Mouse (Mus musculus): ENCODE data around the gene Pelo.

The Pelo gene

DNA sequence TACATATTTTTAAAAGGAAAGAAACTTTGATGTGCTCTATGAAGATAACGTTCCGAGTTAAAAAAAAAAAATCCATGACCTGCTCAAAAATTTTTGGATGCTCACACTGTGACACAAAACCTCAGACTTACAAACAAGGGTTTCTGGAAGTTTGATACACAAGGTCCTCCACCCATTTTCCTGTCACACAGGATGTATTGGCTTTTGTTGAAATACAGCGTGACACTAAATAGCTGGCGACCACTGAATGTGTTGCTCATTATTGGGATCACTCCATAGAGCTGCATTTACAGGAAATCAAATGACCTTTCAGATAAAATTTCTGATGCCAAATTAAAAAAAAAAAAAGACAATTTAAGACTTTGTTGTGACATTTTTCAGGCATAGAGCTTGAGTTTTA, 35.1 kb upstream of the Pelo start:
- H3K4me3 ChIP-seq (replicated peaks; ENCODE audit: low read length) = no peak overlapping the region
- TF ChIP-seq NANOG (IDR thresholded peaks at IDR 0.05; ENCODE audit: borderline replicate concordance, low read length) = no peak
- TF ChIP-seq POU5F1 (IDR thresholded peaks at IDR 0.05; ENCODE audit: borderline replicate concordance, low read length) = no peak
- peaks cover 10% of the 10 kb centered on the region for H3K27me3 ChIP-seq (ENCODE audit: insufficient read depth, low read length)
- no peaks in the 10 kb centered on the region for H3K9me3 ChIP-seq (ENCODE audit: low read length)
- no peaks in the 10 kb centered on the region for H3K36me3 ChIP-seq (ENCODE audit: insufficient read depth, low read length)
- no peaks in the 10 kb centered on the region for H3K4me1 ChIP-seq (replicated peaks; ENCODE audit: low read depth, low read length)

DNA sequence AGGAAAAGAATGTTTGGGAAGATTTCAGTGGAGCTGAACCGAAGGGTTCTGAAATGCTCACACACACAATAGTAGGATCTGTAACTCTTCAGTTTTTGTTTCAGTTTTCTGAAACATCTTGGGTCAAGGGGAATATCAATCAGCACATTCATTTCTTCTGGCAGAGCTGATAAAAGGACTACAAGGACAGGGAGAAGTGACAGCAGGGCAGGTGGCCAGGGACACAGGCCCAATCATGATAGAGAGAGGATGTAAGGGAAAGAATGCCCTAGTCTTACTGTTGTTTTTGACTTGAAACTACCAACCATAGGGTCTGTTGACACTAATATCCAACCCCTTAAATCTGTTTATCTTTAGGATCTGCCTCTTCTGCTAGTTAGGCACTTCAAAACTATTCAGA, 34.5 kb upstream of the Pelo start:
- TF ChIP-seq NANOG (IDR thresholded peaks at IDR 0.05; ENCODE audit: borderline replicate concordance, low read length) = no peak
- TF ChIP-seq CTCF (conservative IDR thresholded peaks at IDR 0.05; ENCODE audit: low read length) = no peak
- no peak for TF ChIP-seq POU5F1 (IDR thresholded peaks at IDR 0.05; ENCODE audit: borderline replicate concordance, low read length)
- no peaks in the 10 kb centered on the region for H3K4me1 ChIP-seq (replicated peaks; ENCODE audit: low read depth, low read length)
- H3K36me3 ChIP-seq (ENCODE audit: insufficient read depth, low read length) = no peaks in the 10 kb centered on the region
- H3K4me3 ChIP-seq (replicated peaks; ENCODE audit: low read length) = no peak overlapping the region
- peaks cover 13% of the 10 kb centered on the region for H3K27me3 ChIP-seq (ENCODE audit: insufficient read depth, low read length)
- H3K9me3 ChIP-seq (ENCODE audit: low read length) = no peaks in the 10 kb centered on the region

DNA sequence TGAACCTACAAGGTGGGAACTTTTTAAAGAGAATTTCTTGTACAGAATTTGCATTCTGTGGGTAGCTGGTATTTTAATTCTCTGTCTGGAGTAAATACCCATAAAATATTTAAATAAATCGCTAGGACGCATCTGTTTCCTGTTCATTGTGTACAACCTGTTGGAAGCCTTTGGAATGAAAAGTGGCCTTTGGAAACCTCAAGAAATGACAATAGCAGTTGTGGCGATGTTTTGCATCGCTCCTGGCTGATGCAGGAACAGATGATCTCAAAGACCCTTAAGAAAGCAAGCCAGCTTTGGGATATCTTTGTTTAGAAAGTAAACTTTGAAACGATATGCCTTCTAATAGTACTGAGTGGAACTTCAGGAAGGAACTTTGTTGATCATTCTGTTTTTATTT, 28.8 kb upstream of the Pelo start:
- H3K36me3 ChIP-seq (ENCODE audit: insufficient read depth, low read length) = no peaks in the 10 kb centered on the region
- no peaks in the 10 kb centered on the region for H3K9me3 ChIP-seq (ENCODE audit: low read length)
- no peak overlapping the region for H3K4me3 ChIP-seq (replicated peaks; ENCODE audit: low read length)
- H3K27me3 ChIP-seq (ENCODE audit: insufficient read depth, low read length) = peaks cover 13% of the 10 kb centered on the region
- TF ChIP-seq CTCF (conservative IDR thresholded peaks at IDR 0.05; ENCODE audit: low read length) = no peak
- no peak for TF ChIP-seq POU5F1 (IDR thresholded peaks at IDR 0.05; ENCODE audit: borderline replicate concordance, low read length)
- TF ChIP-seq NANOG (IDR thresholded peaks at IDR 0.05; ENCODE audit: borderline replicate concordance, low read length) = no peak; the same call in 1 of the 2 replicates
- peaks cover 22% of the 10 kb centered on the region for H3K4me1 ChIP-seq (replicated peaks; ENCODE audit: low read depth, low read length)

DNA sequence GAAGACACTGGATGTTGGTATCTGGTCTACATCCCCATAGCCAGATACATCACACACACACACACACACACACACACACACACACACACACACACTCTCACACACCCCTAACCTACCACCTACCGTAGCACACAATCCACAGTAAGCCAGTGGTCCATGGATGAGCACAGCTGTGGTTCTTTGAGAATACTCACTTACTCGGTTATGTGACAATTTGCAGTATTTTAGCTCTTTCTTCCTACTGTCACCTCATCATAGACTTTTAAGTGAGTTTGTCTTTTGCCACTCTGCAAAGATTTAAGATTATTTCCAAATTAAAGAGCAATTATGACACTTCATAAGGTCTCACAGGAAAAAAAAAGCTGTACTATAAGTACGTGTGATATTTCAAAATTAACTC, 28.2 kb upstream of the Pelo start:
- no peak overlapping the region for H3K4me3 ChIP-seq (replicated peaks; ENCODE audit: low read length)
- no peaks in the 10 kb centered on the region for H3K9me3 ChIP-seq (ENCODE audit: low read length)
- TF ChIP-seq POU5F1 (IDR thresholded peaks at IDR 0.05; ENCODE audit: borderline replicate concordance, low read length) = no peak
- TF ChIP-seq CTCF (conservative IDR thresholded peaks at IDR 0.05; ENCODE audit: low read length) = no peak
- TF ChIP-seq NANOG (IDR thresholded peaks at IDR 0.05; ENCODE audit: borderline replicate concordance, low read length) = no peak
- peaks cover 13% of the 10 kb centered on the region for H3K27me3 ChIP-seq (ENCODE audit: insufficient read depth, low read length)
- no peaks in the 10 kb centered on the region for H3K36me3 ChIP-seq (ENCODE audit: insufficient read depth, low read length)
- peaks cover 22% of the 10 kb centered on the region for H3K4me1 ChIP-seq (replicated peaks; ENCODE audit: low read depth, low read length)

DNA sequence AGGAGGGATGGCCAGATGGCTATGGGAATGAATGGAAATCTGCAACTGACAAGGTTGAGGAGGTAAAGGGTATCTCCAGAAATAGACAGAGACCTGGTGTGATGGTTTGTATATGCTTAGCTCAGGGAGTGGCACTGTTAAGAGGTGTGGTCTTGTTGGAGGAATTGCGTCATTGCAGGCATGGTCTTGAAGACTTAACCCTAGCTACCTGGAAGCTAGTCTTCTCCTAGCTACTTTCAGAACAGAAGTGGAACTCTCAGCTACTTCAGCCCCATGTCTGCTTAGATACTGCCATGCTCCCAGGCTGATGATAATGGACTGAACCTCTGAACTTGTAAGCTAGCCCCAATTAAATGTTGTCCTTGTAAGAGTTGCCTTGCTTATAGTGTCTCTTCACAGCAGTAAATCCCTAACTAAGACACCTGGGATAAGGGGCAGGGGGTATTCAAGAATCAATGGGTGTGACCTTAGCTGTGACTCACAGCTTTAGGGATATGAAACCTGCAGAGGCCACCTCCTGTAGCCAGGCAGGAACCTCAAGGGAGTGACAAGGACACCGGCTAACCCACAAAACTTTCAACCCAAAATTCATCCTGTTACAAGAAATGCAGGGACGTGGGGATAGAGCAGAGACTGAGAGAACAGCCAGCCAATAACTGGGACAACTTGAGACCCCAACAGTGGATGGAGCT, 27.1 kb upstream of the Pelo start:
- TF ChIP-seq NANOG (IDR thresholded peaks at IDR 0.05; ENCODE audit: borderline replicate concordance, low read length) (no peak), POU5F1 (IDR thresholded peaks at IDR 0.05; ENCODE audit: borderline replicate concordance, low read length) (no peak), CTCF (conservative IDR thresholded peaks at IDR 0.05; ENCODE audit: low read length) (no peak)
- Histone ChIP-seq H3K4me3 (replicated peaks; ENCODE audit: low read length) (no peak overlapping the region), H3K27me3 (ENCODE audit: insufficient read depth, low read length) (peaks cover 13% of the 10 kb centered on the region), H3K9me3 (ENCODE audit: low read length) (no peaks in the 10 kb centered on the region), H3K4me1 (replicated peaks; ENCODE audit: low read depth, low read length) (peaks cover 22% of the 10 kb centered on the region), H3K36me3 (ENCODE audit: insufficient read depth, low read length) (no peaks in the 10 kb centered on the region)

DNA sequence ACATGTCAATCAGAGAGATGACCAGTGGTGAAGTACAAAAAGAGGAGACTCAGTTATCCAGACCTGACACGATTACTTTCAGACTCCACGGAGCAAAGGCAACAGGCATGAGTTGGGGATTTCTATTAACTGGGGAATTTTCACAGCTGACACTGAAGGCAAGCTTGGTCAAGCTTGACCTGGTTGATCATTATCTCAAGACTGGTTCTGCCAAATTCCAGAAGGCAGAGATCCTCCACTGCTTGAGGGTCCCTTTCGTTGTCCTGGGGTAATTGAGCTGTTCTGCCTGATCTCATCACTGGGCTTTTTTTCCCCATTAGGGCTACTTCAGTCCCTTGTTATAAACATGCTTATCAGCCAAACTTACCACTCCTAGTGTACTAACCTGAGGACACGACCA, 19.6 kb upstream of the Pelo start:
- peaks cover 23% of the 10 kb centered on the region; the same call in 1 of the 2 replicates for H3K27me3 ChIP-seq (ENCODE audit: insufficient read depth, low read length)
- no peak overlapping the region for H3K4me3 ChIP-seq (replicated peaks; ENCODE audit: low read length)
- peaks cover 9% of the 10 kb centered on the region; the same call in 1 of the 2 replicates for H3K4me1 ChIP-seq (replicated peaks; ENCODE audit: low read depth, low read length)
- H3K9me3 ChIP-seq (ENCODE audit: low read length) = no peaks in the 10 kb centered on the region
- H3K36me3 ChIP-seq (ENCODE audit: insufficient read depth, low read length) = no peaks in the 10 kb centered on the region
- no peak for TF ChIP-seq NANOG (IDR thresholded peaks at IDR 0.05; ENCODE audit: borderline replicate concordance, low read length)
- no peak for TF ChIP-seq POU5F1 (IDR thresholded peaks at IDR 0.05; ENCODE audit: borderline replicate concordance, low read length)
- no peak for TF ChIP-seq CTCF (conservative IDR thresholded peaks at IDR 0.05; ENCODE audit: low read length)

GRCm38 (mm10) chr13:115107436-115107835, 17.4 kb upstream of the Pelo start:
- Histone ChIP-seq H3K4me1 (replicated peaks; ENCODE audit: low read depth, low read length) (peaks cover 12% of the 10 kb centered on the region; the same call in 1 of the 2 replicates), H3K36me3 (ENCODE audit: insufficient read depth, low read length) (no peaks in the 10 kb centered on the region), H3K27me3 (ENCODE audit: insufficient read depth, low read length) (peaks cover 33% of the 10 kb centered on the region), H3K4me3 (replicated peaks; ENCODE audit: low read length) (no peak overlapping the region), H3K9me3 (ENCODE audit: low read length) (peaks cover 15% of the 10 kb centered on the region)
- TF ChIP-seq NANOG (IDR thresholded peaks at IDR 0.05; ENCODE audit: borderline replicate concordance, low read length) = no peak
- no peak for TF ChIP-seq POU5F1 (IDR thresholded peaks at IDR 0.05; ENCODE audit: borderline replicate concordance, low read length)
- no peak for TF ChIP-seq CTCF (conservative IDR thresholded peaks at IDR 0.05; ENCODE audit: low read length)

GRCm38 (mm10) chr13:115106183-115106582, 16.2 kb upstream of the Pelo start:
- H3K36me3 ChIP-seq (ENCODE audit: insufficient read depth, low read length) = no peaks in the 10 kb centered on the region
- no peak overlapping the region for H3K4me3 ChIP-seq (replicated peaks; ENCODE audit: low read length)
- TF ChIP-seq NANOG (IDR thresholded peaks at IDR 0.05; ENCODE audit: borderline replicate concordance, low read length) (no peak), CTCF (conservative IDR thresholded peaks at IDR 0.05; ENCODE audit: low read length) (no peak), POU5F1 (IDR thresholded peaks at IDR 0.05; ENCODE audit: borderline replicate concordance, low read length) (no peak)
- peaks cover 43% of the 10 kb centered on the region for H3K27me3 ChIP-seq (ENCODE audit: insufficient read depth, low read length)
- H3K9me3 ChIP-seq (ENCODE audit: low read length) = peaks cover 15% of the 10 kb centered on the region
- peaks cover 14% of the 10 kb centered on the region; the same call in 1 of the 2 replicates for H3K4me1 ChIP-seq (replicated peaks; ENCODE audit: low read depth, low read length)

DNA sequence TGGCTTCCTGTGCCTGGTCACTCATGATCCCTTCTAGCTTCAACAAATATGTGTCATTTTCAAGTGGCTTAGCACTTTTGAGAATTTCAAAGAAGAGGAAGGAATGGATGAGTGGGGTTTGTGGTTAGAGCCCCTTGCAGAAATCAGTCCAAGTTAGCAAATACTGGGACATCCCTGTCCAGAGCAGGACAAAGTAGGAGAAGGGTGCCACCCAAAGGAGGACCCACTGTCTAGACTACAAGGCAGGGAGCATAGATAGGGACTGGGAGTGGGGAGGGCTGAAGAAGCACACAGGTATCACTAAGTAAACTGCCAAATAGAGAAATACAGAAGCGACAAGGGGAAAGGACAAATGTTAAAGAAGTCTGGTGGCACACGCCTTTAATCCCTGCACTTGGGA, 12.8 kb upstream of the Pelo start:
- Histone ChIP-seq H3K27me3 (ENCODE audit: insufficient read depth, low read length) (peaks cover 57% of the 10 kb centered on the region), H3K36me3 (ENCODE audit: insufficient read depth, low read length) (no peaks in the 10 kb centered on the region), H3K4me3 (replicated peaks; ENCODE audit: low read length) (no peak overlapping the region), H3K4me1 (replicated peaks; ENCODE audit: low read depth, low read length) (peaks cover 32% of the 10 kb centered on the region), H3K9me3 (ENCODE audit: low read length) (peaks cover 15% of the 10 kb centered on the region)
- TF ChIP-seq NANOG (IDR thresholded peaks at IDR 0.05; ENCODE audit: borderline replicate concordance, low read length) (no peak), POU5F1 (IDR thresholded peaks at IDR 0.05; ENCODE audit: borderline replicate concordance, low read length) (no peak), CTCF (conservative IDR thresholded peaks at IDR 0.05; ENCODE audit: low read length) (no peak)

All from E14TG2a.4 (cell line).